Mouse (Mus musculus) 416B (cell line): ENCODE measurements around the gene Tsen54.
"Not testable (repeated sequence)": the region's sequence is repeated elsewhere in the genome, so short reads cannot be mapped to it uniquely, and the experiment has no call there.

Experiments used
- DNase-seq: peaks from one replicate; pipeline ENCODE4 v3.0.0; 2011; ENCODE audit warnings: low read depth

The Tsen54 gene

GRCm38 (mm10) chr11:115830550-115831325 lies 16.2 kb downstream of the Tsen54 start:
- DNase-seq, result no peak

GRCm38 (mm10) chr11:115831518-115831917 lies 17.0 kb downstream of the Tsen54 start:
- DNase-seq, result no peak

GRCm38 (mm10) chr11:115832064-115832463 lies 17.5 kb downstream of the Tsen54 start:
- DNase-seq, result no peak

GRCm38 (mm10) chr11:115832523-115832922 lies 18.0 kb downstream of the Tsen54 start:
- no peak for DNase-seq

- no peak for DNase-seq
Measured at GRCm38 (mm10) chr11:115833021-115833513, 18.5 kb downstream of the Tsen54 start.

- no peak for DNase-seq
Measured at GRCm38 (mm10) chr11:115834033-115834432, 19.5 kb downstream of the Tsen54 start.

- DNase-seq, result no peak
Measured at GRCm38 (mm10) chr11:115836656-115837395, 22.3 kb downstream of the Tsen54 start.

- DNase-seq, result no peak
Measured at GRCm38 (mm10) chr11:115837606-115838345, 23.3 kb downstream of the Tsen54 start.

- peak; percentile 91 for DNase-seq
Measured at GRCm38 (mm10) chr11:115838895-115839311, 24.4 kb downstream of the Tsen54 start.

- DNase-seq, result no peak
Measured at GRCm38 (mm10) chr11:115839732-115840131, 25.2 kb downstream of the Tsen54 start.

GRCm38 (mm10) chr11:115841044-115841443 lies 26.5 kb downstream of the Tsen54 start:
- no peak for DNase-seq

- DNase-seq, result no peak
Measured at GRCm38 (mm10) chr11:115841961-115842550, 27.5 kb downstream of the Tsen54 start.

GRCm38 (mm10) chr11:115843141-115843890 lies 28.8 kb downstream of the Tsen54 start:
- no peak for DNase-seq

- DNase-seq, result no peak
Measured at GRCm38 (mm10) chr11:115843891-115844239, 29.3 kb downstream of the Tsen54 start.

GRCm38 (mm10) chr11:115844240-115844639 lies 29.7 kb downstream of the Tsen54 start:
- no peak for DNase-seq

GRCm38 (mm10) chr11:115845819-115846218 lies 31.3 kb downstream of the Tsen54 start:
- DNase-seq, result no peak

- no peak for DNase-seq
Measured at GRCm38 (mm10) chr11:115854674-115855073, 40.1 kb downstream of the Tsen54 start.

GRCm38 (mm10) chr11:115857146-115857545 lies 42.6 kb downstream of the Tsen54 start:
- not testable (repeated sequence) for DNase-seq

- DNase-seq, result no peak
Measured at GRCm38 (mm10) chr11:115857936-115858335, 43.4 kb downstream of the Tsen54 start.

GRCm38 (mm10) chr11:115858354-115858753 lies 43.8 kb downstream of the Tsen54 start, which contains the start of gene Myo15b:
Gene Myo15b (plus strand): TSS chr11:115858406.
- no peak for DNase-seq
